Mouse (Mus musculus): Measurements from ENCODE around the gene Itga3. TPM values are rescaled to one million over a fixed set of nuclear protein-coding genes. Genes with fewer than 3 reads are reported as not detected.

Itga3 gene
- polyA plus RNA-seq, 1 experiment from 2014 or later = 16.6 TPM

DNA sequence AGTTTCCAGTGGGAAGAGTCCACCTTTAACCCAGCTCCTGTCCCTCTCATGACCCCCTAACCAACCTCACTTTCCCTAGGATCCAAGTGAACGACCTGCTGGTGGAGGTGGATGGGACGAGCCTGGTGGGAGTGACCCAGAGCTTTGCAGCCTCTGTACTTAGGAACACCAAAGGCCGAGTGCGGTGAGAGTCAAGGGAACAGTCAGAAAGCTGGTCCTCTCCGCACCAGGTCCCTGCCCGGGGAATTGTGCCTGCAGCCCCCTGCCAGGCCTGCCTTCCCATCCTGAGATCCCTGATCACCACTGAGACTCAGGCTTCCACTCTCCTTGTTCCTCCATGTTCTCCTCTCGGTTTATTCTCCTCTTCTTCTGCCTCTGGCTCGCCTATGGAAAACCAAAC is 76.5 kb downstream of the Itga3 start:
- H3K36me3 ChIP-seq (ENCODE audit: control insufficient read depth, insufficient read depth, low read length) = peaks cover 46% of the 10 kb centered on the region
- no peak overlapping the region; the same call in 1 of the 2 replicates for H3K27ac ChIP-seq (ENCODE audit: low read length)
- H3K27me3 ChIP-seq (ENCODE audit: control insufficient read depth, insufficient read depth, low read depth, low read length) = no peaks in the 10 kb centered on the region
- no peak overlapping the region for H3K9ac ChIP-seq (ENCODE audit: low read depth, low read length)
- WGBS = 79% methylated on average over 8 of the region's 8 CpGs
- no peak for ATAC-seq
- no peaks in the 10 kb centered on the region for H3K9me3 ChIP-seq (replicated peaks; ENCODE audit: control insufficient read depth, low read length, poor library complexity, severe bottlenecking)
- H3K4me3 ChIP-seq (ENCODE audit: low read depth, low read length) = no peak overlapping the region
- no peak overlapping the region for H3K4me2 ChIP-seq (ENCODE audit: low read length)
- peaks cover 16% of the 10 kb centered on the region for H3K4me1 ChIP-seq (ENCODE audit: control insufficient read depth, insufficient read depth, low read length)

DNA sequence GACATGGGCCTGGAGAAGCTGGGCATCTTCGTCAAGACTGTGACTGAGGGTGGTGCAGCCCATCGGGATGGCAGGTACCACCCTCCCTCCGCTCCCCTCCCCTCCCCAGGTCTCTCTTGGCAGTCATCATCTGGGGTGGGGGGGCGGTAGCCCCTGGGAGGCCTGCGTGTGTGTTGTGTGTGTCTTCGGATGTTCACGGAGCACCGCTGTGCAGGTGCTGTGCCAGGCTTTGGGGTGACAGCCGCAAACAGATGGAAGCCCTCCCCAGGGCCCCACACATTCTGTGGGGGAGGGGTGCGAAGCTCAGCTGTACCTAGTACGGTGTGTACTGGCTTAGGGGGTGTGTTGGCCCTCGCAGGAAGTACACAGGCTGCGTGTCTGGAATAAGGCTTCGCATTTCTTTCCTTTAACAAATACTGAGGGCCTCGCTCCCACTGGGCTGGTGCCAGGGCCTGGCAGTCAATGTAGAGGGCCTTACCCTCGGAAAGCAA is 78.5 kb downstream of the Itga3 start:
- H3K4me2 ChIP-seq (ENCODE audit: low read length) = no peak overlapping the region
- H3K9ac ChIP-seq (ENCODE audit: low read depth, low read length) = no peak overlapping the region
- H3K9me3 ChIP-seq (replicated peaks; ENCODE audit: control insufficient read depth, low read length, poor library complexity, severe bottlenecking) = no peaks in the 10 kb centered on the region
- no peak for ATAC-seq
- H3K36me3 ChIP-seq (ENCODE audit: control insufficient read depth, insufficient read depth, low read length) = peaks cover 36% of the 10 kb centered on the region
- no peak overlapping the region for H3K27ac ChIP-seq (ENCODE audit: low read length)
- no peak overlapping the region for H3K4me3 ChIP-seq (ENCODE audit: low read depth, low read length)
- WGBS = 71% methylated on average over 16 of the region's 16 CpGs
- no peaks in the 10 kb centered on the region for H3K27me3 ChIP-seq (ENCODE audit: control insufficient read depth, insufficient read depth, low read depth, low read length)
- H3K4me1 ChIP-seq (ENCODE audit: control insufficient read depth, insufficient read depth, low read length) = peaks cover 36% of the 10 kb centered on the region

DNA sequence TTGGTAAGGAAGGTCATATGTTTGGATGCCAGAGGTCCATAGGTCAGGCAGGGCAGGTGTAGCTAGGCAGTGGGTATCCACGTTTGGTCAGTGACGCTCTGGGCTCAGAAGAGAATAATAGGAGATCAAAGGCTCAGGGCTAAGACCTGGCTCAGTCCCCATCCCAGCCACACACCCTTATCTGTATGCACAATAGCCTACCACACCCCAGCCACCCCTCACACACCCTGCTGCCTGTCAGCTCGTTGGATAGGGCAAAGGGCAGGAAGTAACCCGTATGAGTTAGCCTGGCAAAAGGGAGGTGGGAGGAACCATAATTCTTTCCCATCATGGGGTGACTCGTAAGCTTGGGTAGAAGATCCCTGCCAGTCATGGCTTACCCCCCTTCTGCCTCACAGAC is 79.0 kb downstream of the Itga3 start:
- WGBS = 76% methylated on average over 5 of the region's 5 CpGs
- Histone ChIP-seq H3K4me2 (ENCODE audit: low read length) (no peak overlapping the region), H3K27ac (ENCODE audit: low read length) (no peak overlapping the region), H3K36me3 (ENCODE audit: control insufficient read depth, insufficient read depth, low read length) (peaks cover 34% of the 10 kb centered on the region), H3K4me3 (ENCODE audit: low read depth, low read length) (no peak overlapping the region), H3K9me3 (replicated peaks; ENCODE audit: control insufficient read depth, low read length, poor library complexity, severe bottlenecking) (no peaks in the 10 kb centered on the region), H3K9ac (ENCODE audit: low read depth, low read length) (no peak overlapping the region), H3K27me3 (ENCODE audit: control insufficient read depth, insufficient read depth, low read depth, low read length) (no peaks in the 10 kb centered on the region), H3K4me1 (ENCODE audit: control insufficient read depth, insufficient read depth, low read length) (peaks cover 38% of the 10 kb centered on the region)
- no peak for ATAC-seq

DNA sequence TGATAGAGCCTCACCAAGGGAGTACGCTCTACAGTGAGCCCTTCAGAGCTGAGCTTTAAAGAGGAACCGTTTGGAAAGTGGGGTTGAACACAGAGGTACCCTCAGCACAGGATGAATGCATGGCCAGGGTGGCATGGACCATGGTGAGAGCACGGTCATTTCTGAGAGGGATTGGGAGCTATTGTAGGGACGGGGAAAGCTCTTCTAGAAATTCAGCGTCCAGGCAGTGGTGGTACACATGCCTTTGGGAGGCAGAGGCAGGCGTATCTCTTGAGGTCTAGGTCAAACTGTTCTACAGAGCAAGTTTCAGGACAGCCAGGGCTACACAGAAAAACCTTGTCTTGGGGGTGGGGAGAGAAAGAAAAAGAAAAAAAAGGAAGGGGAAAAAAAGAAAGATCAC is 79.6 kb downstream of the Itga3 start:
- H3K36me3 ChIP-seq (ENCODE audit: control insufficient read depth, insufficient read depth, low read length) = peaks cover 28% of the 10 kb centered on the region
- H3K27ac ChIP-seq (ENCODE audit: low read length) = no peak overlapping the region
- no peaks in the 10 kb centered on the region for H3K9me3 ChIP-seq (replicated peaks; ENCODE audit: control insufficient read depth, low read length, poor library complexity, severe bottlenecking)
- ATAC-seq = no peak
- no peak overlapping the region for H3K4me2 ChIP-seq (ENCODE audit: low read length)
- H3K4me1 ChIP-seq (ENCODE audit: control insufficient read depth, insufficient read depth, low read length) = peaks cover 38% of the 10 kb centered on the region
- no peaks in the 10 kb centered on the region for H3K27me3 ChIP-seq (ENCODE audit: control insufficient read depth, insufficient read depth, low read depth, low read length)
- no peak overlapping the region for H3K4me3 ChIP-seq (ENCODE audit: low read depth, low read length)
- WGBS = 91% methylated on average over 6 of the region's 6 CpGs
- H3K9ac ChIP-seq (ENCODE audit: low read depth, low read length) = no peak overlapping the region

DNA sequence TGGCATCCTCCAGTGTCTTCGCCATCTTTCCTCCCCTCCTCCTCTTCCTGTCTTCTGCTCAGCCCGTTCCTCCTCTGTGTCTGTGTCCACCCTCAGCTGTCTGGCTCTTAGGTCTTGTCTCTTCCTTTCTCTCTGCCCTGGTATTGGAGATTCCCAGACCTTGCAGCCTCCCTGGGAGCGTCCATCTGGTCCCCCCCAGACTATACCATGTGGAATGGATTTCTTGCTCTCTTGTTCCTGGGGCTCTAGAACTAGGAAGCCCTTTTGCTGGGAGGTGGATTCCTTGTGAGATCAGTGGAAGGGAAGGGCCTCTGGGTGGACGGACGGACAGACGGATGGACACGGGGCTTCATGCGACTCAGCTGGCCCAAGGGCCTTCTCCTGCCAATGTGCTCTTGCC is 80.5 kb downstream of the Itga3 start:
- no peak for ATAC-seq
- Histone ChIP-seq H3K27ac (ENCODE audit: low read length) (no peak overlapping the region), H3K36me3 (ENCODE audit: control insufficient read depth, insufficient read depth, low read length) (peaks cover 22% of the 10 kb centered on the region), H3K4me3 (ENCODE audit: low read depth, low read length) (no peak overlapping the region), H3K9me3 (replicated peaks; ENCODE audit: control insufficient read depth, low read length, poor library complexity, severe bottlenecking) (no peaks in the 10 kb centered on the region), H3K27me3 (ENCODE audit: control insufficient read depth, insufficient read depth, low read depth, low read length) (no peaks in the 10 kb centered on the region), H3K4me2 (ENCODE audit: low read length) (peak overlapping the region; percentile 97), H3K4me1 (ENCODE audit: control insufficient read depth, insufficient read depth, low read length) (peaks cover 38% of the 10 kb centered on the region), H3K9ac (ENCODE audit: low read depth, low read length) (no peak overlapping the region; the same call in 1 of the 2 replicates)
- 86% methylated on average over 8 of the region's 8 CpGs for WGBS

DNA sequence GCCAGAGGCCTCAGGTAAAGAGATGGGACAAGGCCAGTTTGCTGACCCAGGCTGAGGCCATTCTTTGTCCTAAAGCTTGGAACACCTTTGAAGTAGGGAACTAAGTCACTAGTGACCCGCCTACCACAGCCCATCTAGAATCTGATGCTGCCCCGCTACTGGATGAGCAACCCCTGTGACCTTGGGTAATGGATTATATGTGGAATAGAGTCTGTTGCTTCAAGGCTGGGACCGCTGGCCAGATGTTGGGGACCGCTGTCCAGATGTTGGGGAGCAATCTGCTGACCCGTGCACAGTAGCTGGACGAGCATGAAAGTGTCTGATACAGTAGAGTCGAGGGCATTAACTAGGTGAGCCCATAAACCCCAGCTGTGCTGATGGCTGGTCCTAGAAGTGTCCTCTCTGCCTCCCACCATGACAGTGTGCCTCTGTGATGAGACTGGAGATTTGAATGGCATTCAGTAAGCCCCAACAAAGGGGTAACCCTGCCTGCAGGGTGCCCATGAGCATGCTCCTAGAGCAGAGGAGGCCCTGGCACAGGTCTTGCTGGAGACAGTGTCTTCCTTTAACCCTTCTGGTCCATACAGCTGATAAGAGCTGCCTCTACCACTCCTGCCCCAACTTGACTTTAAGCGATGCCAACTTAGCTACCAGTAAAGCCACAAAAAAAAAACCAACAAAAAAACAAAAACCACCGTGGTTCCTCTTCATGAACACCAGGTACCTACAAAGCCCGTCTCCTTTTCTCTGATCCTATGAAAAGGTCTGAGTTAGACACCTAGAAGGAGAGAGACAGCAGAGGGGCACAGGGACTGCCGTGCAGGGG is 81.4 kb downstream of the Itga3 start:
- H3K4me2 ChIP-seq (ENCODE audit: low read length) = peak overlapping the region; percentile 97
- no peak overlapping the region for H3K27ac ChIP-seq (ENCODE audit: low read length)
- peak overlapping the region; percentile 90 for H3K4me3 ChIP-seq (ENCODE audit: low read depth, low read length)
- peaks cover 38% of the 10 kb centered on the region for H3K4me1 ChIP-seq (ENCODE audit: control insufficient read depth, insufficient read depth, low read length)
- H3K27me3 ChIP-seq (ENCODE audit: control insufficient read depth, insufficient read depth, low read depth, low read length) = no peaks in the 10 kb centered on the region
- H3K36me3 ChIP-seq (ENCODE audit: control insufficient read depth, insufficient read depth, low read length) = peaks cover 22% of the 10 kb centered on the region
- WGBS = 80% methylated on average over 11 of the region's 11 CpGs
- ATAC-seq = no peak
- H3K9ac ChIP-seq (ENCODE audit: low read depth, low read length) = peak overlapping the region; percentile 91
- no peaks in the 10 kb centered on the region for H3K9me3 ChIP-seq (replicated peaks; ENCODE audit: control insufficient read depth, low read length, poor library complexity, severe bottlenecking)

Other genes starting within 250 kb of the Itga3 start
- 58.1 and 84.6 TPM in 2 replicates for gene Col1a1, start 140.6 kb downstream of the Itga3 start, polyA plus RNA-seq (2015; fragmentation: Nextera tagmentation; extraction: Ambion mirVana)
- not detected in 2 replicates for gene Hils1, start 109.2 kb downstream of the Itga3 start, polyA plus RNA-seq (2015; fragmentation: Nextera tagmentation; extraction: Ambion mirVana)
- gene Sgca, start 100.5 kb downstream of the Itga3 start, polyA plus RNA-seq (2015; fragmentation: Nextera tagmentation; extraction: Ambion mirVana) = 0.20 TPM in 1 of 2 replicates, not detected in the other
- gene Ppp1r9b, start 85.8 kb downstream of the Itga3 start, polyA plus RNA-seq (2015; fragmentation: Nextera tagmentation; extraction: Ambion mirVana) = 18.4 and 19.4 TPM in 2 replicates
- gene Samd14, start 66.9 kb downstream of the Itga3 start, polyA plus RNA-seq (2015; fragmentation: Nextera tagmentation; extraction: Ambion mirVana) = 164 and 171 TPM in 2 replicates
- gene Pdk2, start 35.4 kb downstream of the Itga3 start, polyA plus RNA-seq (2015; fragmentation: Nextera tagmentation; extraction: Ambion mirVana) = 24.1 and 27.5 TPM in 2 replicates
- 0.22 and 0.38 TPM in 2 replicates for gene Dlx3, start 43.3 kb upstream of the Itga3 start, polyA plus RNA-seq (2015; fragmentation: Nextera tagmentation; extraction: Ambion mirVana)
- gene Dlx4, start 69.5 kb upstream of the Itga3 start, polyA plus RNA-seq (2015; fragmentation: Nextera tagmentation; extraction: Ambion mirVana) = 0.36 TPM in 1 of 2 replicates, not detected in the other
- not detected in 2 replicates for gene Tac4, start 184.7 kb upstream of the Itga3 start, polyA plus RNA-seq (2015; fragmentation: Nextera tagmentation; extraction: Ambion mirVana)
- gene Kat7, start 233.4 kb upstream of the Itga3 start, polyA plus RNA-seq (2015; fragmentation: Nextera tagmentation; extraction: Ambion mirVana) = 65.8 and 69.1 TPM in 2 replicates